Mouse (Mus musculus) lung, adult 2 months (tissue): ENCODE data around the gene Ifnl3.

Source experiments
- CTCF ChIP-seq: fragments of 200-500 bp; IDR thresholded peaks from 2 replicates; pipeline ENCODE4 v1.5.1; 2011; ENCODE audit warnings: mild to moderate bottlenecking, low read length, control low read depth; ENCODE audit not compliant: insufficient read depth
- POLR2A ChIP-seq: fragments of 200-500 bp; IDR thresholded peaks from 2 replicates; pipeline ENCODE4 v1.6.1; 2011; ENCODE audit warnings: low read depth, mild to moderate bottlenecking, control low read depth, low read length, borderline replicate concordance; ENCODE audit errors: extremely low read depth

GRCm38 (mm10) chr7:28567539-28567938, 44.9 kb downstream of the Ifnl3 start:
- TF ChIP-seq CTCF = no peak
- no peak for TF ChIP-seq POLR2A
